Mouse (Mus musculus) erythroblast, embryonic 14.5 days (primary cell): ENCODE measurements around the gene Ccr7.

Source experiments
- GATA1 ChIP-seq: IDR thresholded peaks from 2 replicates; pipeline ENCODE4 v1.6.1; 2012; ENCODE audit warnings: low read length, inconsistent platforms, mixed read lengths
- TAL1 ChIP-seq: IDR thresholded peaks from 3 replicates; pipeline ENCODE4 v1.6.1; 2012; ENCODE audit warnings: low read length, inconsistent platforms, mixed read lengths

DNA sequence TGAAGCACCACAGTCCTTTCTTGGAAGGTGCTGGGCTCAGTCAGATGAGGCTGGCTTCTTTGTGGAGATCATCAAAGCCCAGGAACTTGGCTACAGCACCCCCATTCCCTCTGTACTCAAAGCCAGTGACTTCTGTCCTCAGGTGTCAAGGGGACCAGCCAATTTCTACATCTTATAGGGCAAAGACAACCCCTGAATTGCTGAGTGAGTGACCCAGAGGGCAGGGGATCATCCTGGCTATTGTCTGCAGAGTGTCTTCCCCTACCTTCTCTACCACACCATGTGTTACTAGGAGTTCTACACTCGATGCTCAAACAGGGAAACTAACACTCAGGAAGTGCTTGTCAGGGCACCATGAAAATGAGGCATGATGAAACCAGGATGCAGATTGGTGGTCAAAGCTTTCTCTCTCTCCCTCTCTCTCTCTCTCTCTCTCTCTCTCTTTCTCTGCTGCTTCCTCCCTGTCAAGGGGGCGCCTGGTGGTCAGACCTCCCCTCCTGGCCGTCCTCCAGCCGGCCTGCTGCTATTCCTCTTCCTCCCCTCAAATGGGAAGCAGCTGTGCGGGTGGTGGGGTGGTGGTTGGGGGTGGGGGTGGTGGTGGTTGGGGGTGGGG, 21.5 kb downstream of the Ccr7 start:
- no peak for TF ChIP-seq GATA1
- TF ChIP-seq TAL1 = no peak
